Mouse (Mus musculus) heart, embryonic 13.5 days (tissue): Measurements from ENCODE around the gene Thoc5. TPM values are rescaled to one million over a fixed set of nuclear protein-coding genes. Genes with fewer than 3 reads are reported as not detected.

Experiments
- ATAC-seq: fragments of 200-750 bp; cut with Nextera tagmentation; 2 replicates; pipeline ENCODE4 v1.8.0; 2017; ENCODE audit warnings: moderate TSS enrichment; ENCODE audit not compliant: insufficient number of reproducible peaks, low FRiP score, low TSS enrichment; ENCODE audit errors: extremely low read depth
- H3K27ac ChIP-seq: fragments of 300-500 bp; sonication (generic); replicated peaks from 2 replicates; pipeline ENCODE4 v1.5.1; 2015; ENCODE audit warnings: moderate library complexity, mild to moderate bottlenecking, inconsistent platforms
- H3K27me3 ChIP-seq: fragments of 300-500 bp; sonication (generic); replicated peaks from 2 replicates; pipeline ENCODE4 v1.6.1; 2015; ENCODE audit warnings: mild to moderate bottlenecking, inconsistent platforms
- H3K36me3 ChIP-seq: fragments of 300-500 bp; sonication (generic); 2 replicates; pipeline ENCODE4 v1.6.1; 2015; ENCODE audit warnings: mild to moderate bottlenecking, inconsistent platforms
- H3K4me1 ChIP-seq: fragments of 300-500 bp; sonication (generic); 2 replicates; pipeline ENCODE4 v1.6.1; 2015; ENCODE audit warnings: inconsistent platforms
- H3K4me2 ChIP-seq: fragments of 300-500 bp; sonication (generic); 2 replicates; pipeline ENCODE4 v1.6.1; 2015; ENCODE audit warnings: inconsistent platforms, mild to moderate bottlenecking, moderate library complexity
- H3K4me3 ChIP-seq: fragments of 300-500 bp; sonication (generic); 2 replicates; pipeline ENCODE4 v1.5.1; 2015; ENCODE audit warnings: moderate library complexity, mild to moderate bottlenecking, inconsistent platforms
- H3K9ac ChIP-seq: fragments of 300-500 bp; sonication (generic); 2 replicates; pipeline ENCODE4 v1.6.1; 2015; ENCODE audit warnings: inconsistent platforms, mild to moderate bottlenecking, moderate library complexity
- H3K9me3 ChIP-seq: fragments of 300-500 bp; sonication (generic); 2 replicates; pipeline ENCODE4 v1.6.1; 2016; ENCODE audit warnings: inconsistent platforms
- WGBS: fragments of 180-500 bp; shearing (Covaris S2); methylation state at CpG from one replicate; pipeline ENCODE4 v1.1.7; 2015; ENCODE audit warnings: mixed read lengths; 5-methylcytosine and 5-hydroxymethylcytosine counted together
- polyA plus RNA-seq: library from polyadenylated mRNA; unstranded; fragments of >200 nt; fragmentation: Nextera tagmentation; extraction: Ambion mirVana; gene quantifications from 2 replicates; pipeline ENCODE4 v1.2.1, GENCODE M21; 2015

Thoc5 gene
- polyA plus RNA-seq, 1 experiment from 2014 or later = 24.4 TPM

DNA sequence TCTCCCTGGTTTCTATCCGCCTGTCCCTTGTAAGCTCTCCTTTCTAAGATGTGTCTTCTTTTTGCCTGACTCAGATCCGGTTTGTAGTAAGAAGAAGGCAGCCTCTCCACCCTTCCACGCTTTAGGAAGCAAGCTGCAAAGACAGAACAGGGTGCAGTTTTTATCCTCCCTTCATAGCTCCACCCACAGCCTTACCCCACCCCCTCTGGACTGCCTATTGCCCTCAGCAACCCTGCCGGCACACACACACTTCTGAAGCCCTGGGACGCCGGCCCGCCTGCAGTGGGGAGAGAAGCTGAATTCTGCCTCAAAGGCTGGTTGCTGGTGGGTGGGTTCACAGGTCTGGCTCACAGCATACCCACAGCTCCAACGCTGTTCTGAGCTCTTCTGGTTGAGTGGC lies 58.8 kb downstream of the Thoc5 start:
- H3K9me3 ChIP-seq = no peaks in the 10 kb centered on the region
- H3K27me3 ChIP-seq = peaks cover 92% of the 10 kb centered on the region
- no peak overlapping the region for H3K4me2 ChIP-seq
- no peak overlapping the region for H3K4me3 ChIP-seq
- H3K36me3 ChIP-seq = no peaks in the 10 kb centered on the region
- H3K27ac ChIP-seq = no peak overlapping the region
- ATAC-seq = no peak
- 3% methylated on average over 8 of the region's 8 CpGs for WGBS
- H3K9ac ChIP-seq = no peak overlapping the region
- peaks cover 10% of the 10 kb centered on the region; the same call in 1 of the 2 replicates for H3K4me1 ChIP-seq

- peaks cover 13% of the 10 kb centered on the region for H3K4me1 ChIP-seq
- no peaks in the 10 kb centered on the region for H3K9me3 ChIP-seq
- no peaks in the 10 kb centered on the region for H3K36me3 ChIP-seq
- no peak overlapping the region for H3K27ac ChIP-seq
- WGBS = 38% methylated on average over 6 of the region's 6 CpGs
- no peak for ATAC-seq
- no peak overlapping the region for H3K9ac ChIP-seq
- H3K4me3 ChIP-seq = no peak overlapping the region
- H3K27me3 ChIP-seq = no peaks in the 10 kb centered on the region
- H3K4me2 ChIP-seq = no peak overlapping the region
Observed at GRCm38 (mm10) chr11:4963099-4963808, 68.1 kb downstream of the Thoc5 start.

DNA sequence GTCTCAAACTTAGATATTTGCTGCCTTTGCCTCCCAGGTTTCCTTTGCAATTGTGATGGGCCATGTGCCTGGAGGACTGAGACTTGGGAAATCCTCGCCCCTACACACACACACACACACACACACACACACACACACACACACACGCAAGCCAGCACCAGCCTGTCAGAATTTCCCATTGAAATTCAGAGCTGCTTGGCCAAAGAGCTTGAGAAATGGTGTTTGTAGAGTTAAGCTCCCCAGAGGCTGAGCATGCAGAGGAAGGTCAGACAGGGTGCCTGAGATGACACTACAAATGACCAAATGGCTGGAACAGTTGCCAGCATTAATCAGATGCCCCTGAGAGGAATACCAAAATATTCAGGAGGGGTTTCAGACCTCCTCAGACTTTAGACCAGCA lies 71.2 kb downstream of the Thoc5 start:
- Histone ChIP-seq H3K4me1 (peaks cover 18% of the 10 kb centered on the region), H3K9me3 (no peaks in the 10 kb centered on the region), H3K9ac (no peak overlapping the region), H3K4me3 (no peak overlapping the region), H3K27ac (no peak overlapping the region), H3K36me3 (no peaks in the 10 kb centered on the region), H3K4me2 (no peak overlapping the region), H3K27me3 (no peaks in the 10 kb centered on the region)
- 76% methylated on average over 2 of the region's 2 CpGs for WGBS
- ATAC-seq = no peak

DNA sequence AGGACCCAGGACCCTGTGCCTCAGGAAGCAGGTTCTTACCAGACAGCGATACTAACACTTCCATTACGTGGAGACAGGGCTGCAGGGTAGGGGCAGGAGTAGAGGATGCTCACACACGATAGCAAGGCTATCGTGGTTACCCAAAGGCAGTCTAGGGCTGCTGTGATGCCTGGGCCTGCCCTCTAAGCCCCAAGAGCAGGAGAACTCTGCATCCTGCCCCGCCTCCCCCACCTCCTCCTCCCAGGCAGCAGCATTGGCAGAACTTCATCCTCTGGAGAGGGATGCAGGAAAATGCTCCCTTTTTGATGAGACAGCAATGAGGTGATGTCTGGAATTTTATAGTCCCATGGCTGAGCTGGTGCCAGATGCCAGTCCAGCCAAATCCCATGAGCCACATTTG lies 71.8 kb downstream of the Thoc5 start:
- H3K9me3 ChIP-seq = no peaks in the 10 kb centered on the region
- H3K9ac ChIP-seq = no peak overlapping the region
- H3K4me1 ChIP-seq = peaks cover 18% of the 10 kb centered on the region
- H3K36me3 ChIP-seq = no peaks in the 10 kb centered on the region
- H3K27me3 ChIP-seq = no peaks in the 10 kb centered on the region
- WGBS = 59% methylated on average over 5 of the region's 5 CpGs
- ATAC-seq = no peak
- no peak overlapping the region for H3K4me2 ChIP-seq
- no peak overlapping the region for H3K27ac ChIP-seq
- no peak overlapping the region for H3K4me3 ChIP-seq

DNA sequence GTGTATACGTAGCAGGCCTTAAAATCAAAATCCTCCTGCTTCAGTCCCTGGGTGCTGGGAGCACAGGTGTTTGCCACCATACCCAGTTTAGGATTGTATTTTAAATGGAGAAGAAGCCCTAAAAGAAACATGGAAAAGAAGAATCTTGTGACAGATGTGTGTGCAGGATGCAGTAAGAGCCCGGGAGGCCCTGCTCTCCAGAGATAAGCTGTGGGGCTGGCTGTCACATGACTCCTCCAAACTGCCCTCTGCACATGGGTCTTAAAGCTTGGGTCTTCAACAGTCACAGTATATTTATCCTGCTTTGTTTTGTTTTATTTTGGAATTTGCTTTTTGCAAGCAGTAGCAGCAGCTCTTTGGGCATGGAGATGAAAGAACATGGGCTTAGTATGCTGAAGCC lies 72.4 kb downstream of the Thoc5 start:
- H3K4me2 ChIP-seq = no peak overlapping the region
- H3K4me1 ChIP-seq = peaks cover 18% of the 10 kb centered on the region
- H3K36me3 ChIP-seq = no peaks in the 10 kb centered on the region
- 0 out of 2 replicates have a peak, but pooled peaks cover 1% of the 10 kb centered on the region for H3K27me3 ChIP-seq
- no peak overlapping the region for H3K4me3 ChIP-seq
- WGBS = 38% methylated on average over 2 of the region's 2 CpGs
- no peaks in the 10 kb centered on the region for H3K9me3 ChIP-seq
- 0 out of 2 replicates have a peak overlapping the region, but pooled peaks have one; percentile 28 for H3K9ac ChIP-seq
- ATAC-seq = no peak
- H3K27ac ChIP-seq = no peak overlapping the region

GRCm38 (mm10) chr11:4968376-4968775 lies 73.3 kb downstream of the Thoc5 start:
- no peak overlapping the region for H3K4me3 ChIP-seq
- H3K4me1 ChIP-seq = peaks cover 18% of the 10 kb centered on the region
- no peak for ATAC-seq
- no peak overlapping the region for H3K27ac ChIP-seq
- H3K9ac ChIP-seq = peak overlapping the region; percentile 28; the same call in 1 of the 2 replicates
- H3K27me3 ChIP-seq = 0 out of 2 replicates have a peak, but pooled peaks cover 4% of the 10 kb centered on the region
- no peak overlapping the region for H3K4me2 ChIP-seq
- 68% methylated on average over 10 of the region's 10 CpGs for WGBS
- H3K9me3 ChIP-seq = no peaks in the 10 kb centered on the region
- H3K36me3 ChIP-seq = no peaks in the 10 kb centered on the region

- Histone ChIP-seq H3K4me1 (peaks cover 12% of the 10 kb centered on the region; the same call in 1 of the 2 replicates), H3K4me2 (no peak overlapping the region), H3K36me3 (no peaks in the 10 kb centered on the region), H3K27ac (peak overlapping the region; percentile 17; the same call in 1 of the 2 replicates), H3K9ac (no peak overlapping the region), H3K4me3 (no peak overlapping the region), H3K27me3 (0 out of 2 replicates have a peak, but pooled peaks cover 12% of the 10 kb centered on the region), H3K9me3 (no peaks in the 10 kb centered on the region)
- 56% methylated on average over 13 of the region's 13 CpGs for WGBS
- ATAC-seq = no peak
Observed at GRCm38 (mm10) chr11:4972967-4973870, 78.1 kb downstream of the Thoc5 start.

- WGBS = 62% methylated on average over 2 of the region's 2 CpGs
- Histone ChIP-seq H3K9ac (no peak overlapping the region), H3K36me3 (no peaks in the 10 kb centered on the region), H3K27ac (peak overlapping the region; percentile 17), H3K4me3 (no peak overlapping the region), H3K4me1 (peaks cover 7% of the 10 kb centered on the region; the same call in 1 of the 2 replicates), H3K27me3 (0 out of 2 replicates have a peak, but pooled peaks cover 12% of the 10 kb centered on the region), H3K4me2 (no peak overlapping the region), H3K9me3 (no peaks in the 10 kb centered on the region)
- no peak for ATAC-seq
Observed at GRCm38 (mm10) chr11:4973871-4974256, 78.7 kb downstream of the Thoc5 start.

DNA sequence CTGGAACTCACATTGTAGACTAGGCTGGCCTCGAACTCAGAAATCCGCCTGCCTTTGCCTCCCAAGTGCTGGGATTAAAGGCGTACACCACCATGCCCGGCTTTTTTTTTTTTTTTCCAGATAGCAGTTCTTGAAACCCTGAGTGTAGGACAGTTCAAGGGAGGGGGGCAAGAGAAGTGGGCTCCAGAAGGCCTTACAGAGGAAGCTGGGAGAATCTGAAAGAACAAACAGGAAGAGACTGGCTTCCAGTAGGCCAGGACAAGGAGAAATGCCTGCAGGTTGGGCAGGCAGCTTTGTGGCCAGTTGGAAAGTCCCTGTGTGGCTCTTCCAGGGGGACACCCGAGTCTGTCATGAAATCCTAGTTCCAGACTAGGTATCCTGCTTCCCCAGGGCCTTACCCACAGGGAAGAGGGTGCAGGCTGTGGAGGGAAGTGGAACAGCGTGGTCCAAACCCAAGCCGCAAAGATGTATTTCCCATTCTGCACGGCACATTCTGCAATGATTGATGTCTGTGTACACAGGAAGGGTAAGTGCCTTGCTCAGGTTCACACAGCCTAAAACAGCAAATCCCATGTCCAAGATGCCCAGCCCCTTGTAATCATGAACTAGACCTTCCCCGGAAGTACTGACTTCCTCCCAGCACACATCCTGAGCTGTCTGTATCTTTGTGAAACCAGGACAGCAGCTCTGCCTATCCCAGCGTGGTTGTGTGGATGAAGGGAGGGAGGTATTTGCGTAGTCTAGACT lies 79.4 kb downstream of the Thoc5 start:
- 0 out of 2 replicates have a peak, but pooled peaks cover 12% of the 10 kb centered on the region for H3K27me3 ChIP-seq
- H3K4me2 ChIP-seq = no peak overlapping the region
- ATAC-seq = no peak
- WGBS = 68% methylated on average over 11 of the region's 11 CpGs
- H3K9ac ChIP-seq = no peak overlapping the region
- H3K27ac ChIP-seq = peak overlapping the region; percentile 69
- no peaks in the 10 kb centered on the region for H3K36me3 ChIP-seq
- no peak overlapping the region for H3K4me3 ChIP-seq
- H3K4me1 ChIP-seq = peaks cover 7% of the 10 kb centered on the region; the same call in 1 of the 2 replicates
- no peaks in the 10 kb centered on the region for H3K9me3 ChIP-seq

GRCm38 (mm10) chr11:4975623-4976022 lies 80.5 kb downstream of the Thoc5 start:
- Histone ChIP-seq H3K27ac (no peak overlapping the region), H3K4me1 (peaks cover 7% of the 10 kb centered on the region; the same call in 1 of the 2 replicates), H3K9me3 (no peaks in the 10 kb centered on the region), H3K9ac (no peak overlapping the region), H3K36me3 (no peaks in the 10 kb centered on the region), H3K27me3 (0 out of 2 replicates have a peak, but pooled peaks cover 12% of the 10 kb centered on the region), H3K4me3 (no peak overlapping the region), H3K4me2 (peak overlapping the region; percentile 44)
- WGBS = 6% methylated on average over 14 of the region's 14 CpGs
- no peak for ATAC-seq
